Mouse (Mus musculus): ENCODE data around the gene Cphx2. TPM values are rescaled to one million over a fixed set of nuclear protein-coding genes. Genes with fewer than 3 reads are reported as not detected.

Gene Cphx2
- polyA plus RNA-seq (2012; rRNA removed), result not detected in 2 replicates

DNA sequence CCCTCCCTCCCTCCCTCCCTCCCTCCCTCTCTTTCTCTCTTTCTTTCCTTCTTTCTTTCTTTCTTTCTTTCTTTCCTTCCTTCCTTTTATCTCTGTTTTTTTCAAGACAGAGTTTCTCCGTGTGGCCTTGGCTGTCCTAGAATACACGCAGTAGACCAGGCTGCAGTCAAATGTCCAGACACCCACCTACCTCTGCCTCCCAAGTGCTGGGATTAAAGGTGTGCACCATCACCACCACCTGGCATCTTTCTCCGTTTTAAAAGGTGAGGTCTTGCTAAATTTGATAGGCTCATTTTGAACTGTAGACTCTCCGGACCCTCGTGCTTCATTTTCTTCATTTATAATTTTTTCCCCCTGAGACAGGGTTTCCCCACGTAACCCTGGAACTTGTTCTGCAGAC lies at the start of gene Cphx2:
Gene Cphx2, plus strand, starts transcription at position 301 of the 400 bp plus-strand sequence.

DNA sequence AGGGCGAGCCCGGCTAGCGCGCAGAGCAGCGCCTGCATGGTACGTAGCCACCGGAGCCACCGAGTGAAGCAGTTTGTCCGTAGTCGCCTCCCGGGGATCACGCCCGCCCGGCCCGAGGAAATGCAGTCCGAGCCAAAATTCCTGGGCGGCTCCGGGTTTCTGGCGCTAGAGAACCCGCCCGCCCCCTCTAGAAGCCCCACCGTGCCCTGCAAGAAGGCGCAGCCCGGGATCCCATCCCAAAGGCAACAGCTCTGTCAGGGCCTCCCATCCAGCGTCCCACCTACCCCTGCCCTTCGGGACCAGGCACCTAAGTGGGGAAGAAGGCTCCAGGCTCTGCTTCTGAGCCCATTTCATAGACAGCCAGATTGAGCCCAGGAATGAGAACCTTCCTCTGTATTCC lies 38.7 kb upstream of the Cphx2 start, which contains the start of gene Gm9780:
Gene Gm9780, minus strand, starts transcription at position 101 of the 400 bp plus-strand sequence.

DNA sequence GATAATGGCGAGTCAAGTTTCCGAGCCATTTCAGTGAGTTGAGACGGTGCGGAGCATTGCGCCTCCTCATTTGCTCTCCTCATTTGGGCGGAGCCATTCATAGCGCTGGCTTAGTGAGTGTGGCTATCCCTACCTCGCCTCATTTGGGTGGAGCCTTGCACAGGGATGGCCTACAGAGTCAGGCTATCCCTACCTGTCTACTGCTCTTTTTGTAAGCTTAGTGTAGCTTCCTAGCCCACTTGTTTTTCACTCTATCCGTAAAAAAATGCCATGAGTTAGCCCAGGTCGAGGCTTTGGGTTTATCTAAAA lies 14.0 kb upstream of the Cphx2 start, which contains the start of gene Tmem254c:
Gene Tmem254c, minus strand, starts transcription at position 31 of the 309 bp plus-strand sequence.

DNA sequence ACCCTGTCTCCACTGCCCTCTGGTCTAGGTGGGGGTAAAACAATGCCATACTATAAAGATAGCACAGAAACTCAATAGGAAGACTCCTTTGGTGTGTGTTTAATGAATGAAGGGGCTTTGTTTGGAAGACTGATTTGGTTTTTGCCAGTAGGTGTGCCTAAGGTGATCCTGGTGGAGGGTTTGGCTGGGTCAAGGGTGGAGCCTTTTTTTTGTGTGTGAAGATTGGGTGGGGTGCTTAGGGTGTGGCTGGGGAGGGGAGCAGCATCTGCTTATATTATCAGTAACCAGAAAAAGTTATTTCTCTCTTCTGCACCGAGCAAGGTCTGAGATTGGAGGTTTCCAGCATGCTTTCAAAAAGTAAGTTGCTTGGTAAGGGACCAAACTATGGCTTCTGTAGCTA lies 681 bp downstream of the Cphx2 start, which contains the start of gene Cphx3:
Gene Cphx3, plus strand, starts transcription at position 301 of the 400 bp plus-strand sequence.

DNA sequence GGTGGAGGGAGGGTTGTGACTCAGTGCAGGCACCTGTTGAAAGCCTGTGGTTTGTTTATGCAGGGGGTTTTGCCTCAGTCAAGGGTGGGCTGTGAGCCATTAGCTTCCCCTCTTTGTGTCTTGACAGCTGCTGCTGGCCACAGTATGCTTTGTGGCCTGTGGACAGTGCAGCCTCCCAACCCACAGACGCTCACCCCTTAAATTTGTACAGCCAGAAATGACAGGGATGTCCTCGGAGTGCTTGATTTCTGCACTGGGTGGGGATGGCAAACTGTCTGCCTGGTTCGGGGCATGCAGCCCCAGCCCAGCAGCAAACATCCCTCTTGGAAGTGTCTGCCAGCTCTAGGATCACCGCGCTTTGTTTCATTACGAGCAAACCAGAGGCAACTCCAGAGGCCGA lies 36.8 kb downstream of the Cphx2 start, which contains the start of gene Duxbl2:
Gene Duxbl2, plus strand, starts transcription at position 200 of the 400 bp plus-strand sequence.

Other genes starting within 250 kb of the Cphx2 start
- gene Anxa11, start 239.4 kb upstream of the Cphx2 start, polyA plus RNA-seq (2012; rRNA removed), result 3.5 and 4.2 TPM in 2 replicates
- gene Plac9a, start 178.4 kb upstream of the Cphx2 start, polyA plus RNA-seq (2012; rRNA removed), result 0.70 TPM in 1 of 2 replicates, not detected in the other
- gene Tmem254a, start 153.8 kb upstream of the Cphx2 start, polyA plus RNA-seq (2012; rRNA removed), result 3.6 and 4.5 TPM in 2 replicates
- gene Cphx1, start 143.2 kb upstream of the Cphx2 start, polyA plus RNA-seq (2012; rRNA removed), result 0.05 and 0.11 TPM in 2 replicates
- 4.6 and 5.0 TPM in 2 replicates for gene Duxbl1, start 102.9 kb upstream of the Cphx2 start, polyA plus RNA-seq (2012; rRNA removed)
- gene Gm9780, start 38.8 kb upstream of the Cphx2 start, polyA plus RNA-seq (2012; rRNA removed), result 6.4 and 9.4 TPM in 2 replicates
- not detected in 2 replicates for gene Tmem254c, start 14.2 kb upstream of the Cphx2 start, polyA plus RNA-seq (2012; rRNA removed)
- not detected in 2 replicates for gene Cphx3, start 781 bp downstream of the Cphx2 start, polyA plus RNA-seq (2012; rRNA removed)
- not detected in 2 replicates for gene Duxbl2, start 36.8 kb downstream of the Cphx2 start, polyA plus RNA-seq (2012; rRNA removed)
- gene Plac9b, start 101.0 kb downstream of the Cphx2 start, polyA plus RNA-seq (2012; rRNA removed), result 5.4 and 6.8 TPM in 2 replicates
- gene Tmem254b, start 125.5 kb downstream of the Cphx2 start, polyA plus RNA-seq (2012; rRNA removed), result 23.6 and 25.8 TPM in 2 replicates
- gene Duxbl3, start 176.4 kb downstream of the Cphx2 start, polyA plus RNA-seq (2012; rRNA removed), result 3.0 and 3.4 TPM in 2 replicates